Mouse (Mus musculus) liver, embryonic 15.5 days (tissue): ENCODE measurements around the gene Ilf3. TPM values are rescaled to one million over a fixed set of nuclear protein-coding genes. Genes with fewer than 3 reads are reported as not detected.
A peak's percentile ranks its signal among the peaks of the same experiment; 100 is the strongest.
"Not testable (repeated sequence)": the region's sequence is repeated elsewhere in the genome, so short reads cannot be mapped to it uniquely, and the experiment has no call there.

Experiments used
- ATAC-seq: fragments of 200-750 bp; cut with Nextera tagmentation; 2 replicates; pipeline ENCODE4 v1.8.0; 2017; ENCODE audit warnings: moderate number of reproducible peaks, mild to moderate bottlenecking, moderate library complexity; ENCODE audit not compliant: insufficient read depth
- H3K27ac ChIP-seq: fragments of 300-500 bp; sonication (generic); replicated peaks from 2 replicates; pipeline ENCODE4 v1.5.1; 2015; ENCODE audit warnings: mild to moderate bottlenecking, inconsistent platforms
- H3K27me3 ChIP-seq: fragments of 300-500 bp; sonication (generic); 2 replicates; pipeline ENCODE4 v1.6.1; 2015; ENCODE audit warnings: mild to moderate bottlenecking, inconsistent platforms
- H3K36me3 ChIP-seq: fragments of 300-500 bp; sonication (generic); replicated peaks from 2 replicates; pipeline ENCODE4 v1.6.1; 2015; ENCODE audit warnings: moderate library complexity, mild to moderate bottlenecking, inconsistent platforms
- H3K4me1 ChIP-seq: fragments of 300-500 bp; sonication (generic); replicated peaks from 2 replicates; pipeline ENCODE4 v1.6.1; 2015; ENCODE audit warnings: inconsistent platforms
- H3K4me2 ChIP-seq: fragments of 300-500 bp; sonication (generic); 2 replicates; pipeline ENCODE4 v1.6.1; 2015; ENCODE audit warnings: moderate library complexity, mild to moderate bottlenecking, inconsistent platforms
- H3K4me3 ChIP-seq: fragments of 300-500 bp; sonication (generic); replicated peaks from 2 replicates; pipeline ENCODE4 v1.5.1; 2015; ENCODE audit warnings: mild to moderate bottlenecking, inconsistent platforms
- H3K9ac ChIP-seq: fragments of 300-500 bp; sonication (generic); 2 replicates; pipeline ENCODE4 v1.6.1; 2015; ENCODE audit warnings: moderate library complexity, mild to moderate bottlenecking, inconsistent platforms
- H3K9me3 ChIP-seq: fragments of 300-500 bp; sonication (generic); replicated peaks from 2 replicates; pipeline ENCODE4 v1.6.1; 2016; ENCODE audit warnings: inconsistent platforms
- WGBS: fragments of 180-500 bp; shearing (Covaris S2); methylation state at CpG from one replicate; pipeline ENCODE4 v1.1.7; 2015; ENCODE audit warnings: mixed read lengths; ENCODE audit not compliant: insufficient replicate concordance; 5-methylcytosine and 5-hydroxymethylcytosine counted together
- polyA plus RNA-seq: library from polyadenylated mRNA; unstranded; fragments of >200 nt; fragmentation: Nextera tagmentation; extraction: Ambion mirVana; gene quantifications from 2 replicates; pipeline ENCODE4 v1.2.1, GENCODE M21; 2015

The Ilf3 gene
- 38.8 and 42.2 TPM in 2 replicates for polyA plus RNA-seq

GRCm38 (mm10) chr9:21367357-21368111 is at the start of gene Ilf3:
Gene Ilf3 (plus strand): TSS chr9:21367871.
- Histone ChIP-seq H3K27ac (peak within 1 kb of the TSS; percentile 93), H3K9ac (peak within 1 kb of the TSS; percentile 72), H3K27me3 (peaks cover 8% of the 10 kb centered on the region), H3K4me2 (peak within 1 kb of the TSS; percentile 91), H3K4me1 (peaks cover 38% of the 10 kb centered on the region), H3K9me3 (no peaks in the 10 kb centered on the region), H3K36me3 (peaks cover 12% of the 10 kb centered on the region), H3K4me3 (peak within 1 kb of the TSS; percentile 91)
- 1% methylated on average over 66 of the region's 66 CpGs for WGBS
- peak; percentile 88 for ATAC-seq

DNA sequence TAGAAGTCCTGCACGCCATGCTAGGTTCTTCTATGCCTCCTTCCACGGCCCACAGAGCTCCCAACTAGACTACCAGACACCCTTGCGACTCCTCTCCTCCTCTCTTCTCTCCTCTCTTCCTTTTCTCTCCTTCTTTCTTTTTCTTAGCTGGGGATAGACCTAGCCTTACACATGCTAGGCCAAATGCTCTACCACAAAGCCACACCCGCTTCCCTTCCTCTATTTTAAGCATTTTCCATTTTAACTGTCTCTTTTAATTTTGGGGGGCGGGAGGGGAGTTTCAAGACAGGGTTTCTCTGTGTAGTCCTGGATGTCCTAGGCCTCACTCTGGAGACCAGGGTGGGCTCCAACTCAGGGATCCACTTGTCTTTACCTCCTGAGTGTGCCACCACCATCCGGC is 48.9 kb upstream of the Ilf3 start:
- Histone ChIP-seq H3K27ac (no peak overlapping the region), H3K27me3 (no peaks in the 10 kb centered on the region), H3K36me3 (no peaks in the 10 kb centered on the region), H3K9ac (no peak overlapping the region), H3K9me3 (no peaks in the 10 kb centered on the region), H3K4me3 (no peak overlapping the region), H3K4me1 (peaks cover 70% of the 10 kb centered on the region), H3K4me2 (no peak overlapping the region)
- ATAC-seq = no peak
- 54% methylated on average over 6 of the region's 6 CpGs for WGBS

DNA sequence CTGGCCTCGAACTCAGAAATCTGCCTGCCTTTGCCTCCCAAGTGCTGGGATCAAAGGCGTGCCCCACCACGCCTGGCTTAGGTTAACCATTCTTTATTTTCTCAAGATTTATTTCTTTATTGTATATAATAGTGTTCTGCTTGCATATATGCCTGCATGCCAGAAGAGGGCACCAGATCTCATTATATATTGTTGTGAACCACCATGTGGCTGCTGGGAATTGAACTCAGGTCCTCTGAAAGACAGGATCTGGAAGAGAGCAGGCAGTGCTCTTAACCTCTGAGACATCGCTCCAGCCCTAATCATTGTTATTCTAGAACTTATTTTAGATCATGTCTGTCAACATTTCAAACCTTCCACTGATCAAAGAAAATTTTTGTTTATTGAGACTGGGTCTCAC is 48.2 kb upstream of the Ilf3 start:
- ATAC-seq = no peak
- no peaks in the 10 kb centered on the region for H3K9me3 ChIP-seq
- no peak overlapping the region for H3K9ac ChIP-seq
- H3K4me1 ChIP-seq = peaks cover 68% of the 10 kb centered on the region
- WGBS = 91% methylated on average over 4 of the region's 4 CpGs
- no peaks in the 10 kb centered on the region for H3K27me3 ChIP-seq
- 0 out of 2 replicates have a peak overlapping the region, but pooled peaks have one; percentile 5 for H3K27ac ChIP-seq
- no peaks in the 10 kb centered on the region for H3K36me3 ChIP-seq
- no peak overlapping the region for H3K4me2 ChIP-seq
- H3K4me3 ChIP-seq = no peak overlapping the region

GRCm38 (mm10) chr9:21320280-21320618 is 47.4 kb upstream of the Ilf3 start:
- Histone ChIP-seq H3K27me3 (no peaks in the 10 kb centered on the region), H3K9ac (0 out of 2 replicates have a peak overlapping the region, but pooled peaks have one; percentile 68), H3K4me1 (peaks cover 61% of the 10 kb centered on the region), H3K4me2 (peak overlapping the region; percentile 96), H3K27ac (0 out of 2 replicates have a peak overlapping the region, but pooled peaks have one; percentile 86), H3K36me3 (no peaks in the 10 kb centered on the region), H3K9me3 (no peaks in the 10 kb centered on the region), H3K4me3 (peak overlapping the region; percentile 72)
- peak; percentile 25 for ATAC-seq
- WGBS = 33% methylated on average over 4 of the region's 4 CpGs

- under 1% methylated on average over 52 of the region's 52 CpGs for WGBS
- Histone ChIP-seq H3K9me3 (no peaks in the 10 kb centered on the region), H3K27me3 (no peaks in the 10 kb centered on the region), H3K27ac (peak within 1 kb of the TSS; percentile 86), H3K36me3 (no peaks in the 10 kb centered on the region), H3K4me1 (peaks cover 55% of the 10 kb centered on the region), H3K4me3 (peak within 1 kb of the TSS; percentile 72), H3K4me2 (peak within 1 kb of the TSS; percentile 96), H3K9ac (peak within 1 kb of the TSS; percentile 68)
- peak; percentile 87 for ATAC-seq
Observed at GRCm38 (mm10) chr9:21320619-21321512, 46.8 kb upstream of the Ilf3 start, which contains the start of gene Slc44a2. Gene Slc44a2 (plus strand): TSS chr9:21320698.

DNA sequence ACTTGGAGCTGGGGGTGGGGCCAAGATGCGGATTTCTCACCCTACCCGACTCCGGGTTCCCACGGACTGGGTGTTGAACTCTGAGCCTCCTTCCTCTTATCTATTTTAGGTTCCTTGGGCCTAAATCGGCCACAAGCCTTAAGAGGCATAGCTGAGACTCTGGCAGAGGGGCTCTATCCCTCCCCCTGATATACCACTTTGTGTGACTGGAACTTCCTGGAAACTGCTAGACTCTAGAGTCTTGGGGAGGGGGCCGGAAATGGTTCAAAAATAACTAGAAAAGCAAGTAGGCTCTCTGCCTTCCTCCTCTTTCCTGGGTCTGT is 46.2 kb upstream of the Ilf3 start:
- H3K27me3 ChIP-seq = no peaks in the 10 kb centered on the region
- H3K4me3 ChIP-seq = peak overlapping the region; percentile 72
- peak overlapping the region; percentile 68 for H3K9ac ChIP-seq
- peak overlapping the region; percentile 86 for H3K27ac ChIP-seq
- H3K4me2 ChIP-seq = peak overlapping the region; percentile 96
- H3K4me1 ChIP-seq = peaks cover 53% of the 10 kb centered on the region
- ATAC-seq = peak; percentile 52
- 8% methylated on average over 6 of the region's 6 CpGs for WGBS
- no peaks in the 10 kb centered on the region for H3K36me3 ChIP-seq
- no peaks in the 10 kb centered on the region for H3K9me3 ChIP-seq

DNA sequence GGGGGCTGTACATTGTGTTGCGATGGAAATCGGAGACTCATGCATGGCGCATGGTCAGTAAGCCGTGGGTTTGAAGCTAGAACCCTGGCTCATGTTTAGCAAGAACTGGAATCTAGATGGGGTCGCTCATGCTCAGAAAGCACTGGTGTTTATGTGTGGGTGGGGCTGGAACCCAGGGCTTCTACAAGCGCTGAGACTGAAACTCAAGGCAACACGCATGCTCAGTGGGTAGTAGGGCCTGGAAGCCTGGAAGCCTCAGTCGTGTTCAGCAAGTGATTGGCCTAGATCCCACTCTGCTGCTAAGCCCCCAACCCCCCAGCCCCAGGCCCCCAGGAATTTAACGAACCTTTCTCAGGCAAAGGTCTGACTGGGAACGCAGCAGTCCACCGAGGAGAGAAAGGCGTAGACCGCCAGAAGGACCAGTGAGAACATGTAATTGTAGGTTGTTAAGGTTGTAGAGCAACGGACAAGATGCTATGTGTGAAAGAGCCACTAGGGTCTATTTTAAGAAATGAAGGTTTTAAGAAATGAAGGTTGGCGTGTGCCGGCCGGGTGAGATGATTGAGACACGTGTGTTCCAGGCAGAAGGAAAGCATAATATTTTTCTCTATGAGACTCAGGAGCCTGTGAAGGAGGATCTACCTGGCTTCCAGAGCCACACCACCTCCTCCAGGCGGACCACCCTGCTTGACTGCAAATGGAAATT is 45.3 kb upstream of the Ilf3 start:
- Histone ChIP-seq H3K9ac (no peak overlapping the region), H3K4me3 (peak overlapping the region; percentile 72), H3K9me3 (no peaks in the 10 kb centered on the region), H3K27ac (peak overlapping the region; percentile 86; the same call in 1 of the 2 replicates), H3K27me3 (no peaks in the 10 kb centered on the region), H3K36me3 (no peaks in the 10 kb centered on the region), H3K4me1 (peaks cover 57% of the 10 kb centered on the region), H3K4me2 (peak overlapping the region; percentile 96)
- 63% methylated on average over 19 of the region's 19 CpGs for WGBS
- no peak for ATAC-seq

- not testable (repeated sequence) for H3K36me3 ChIP-seq, H3K9me3 ChIP-seq, H3K27ac ChIP-seq, H3K4me3 ChIP-seq, ATAC-seq, H3K27me3 ChIP-seq, H3K9ac ChIP-seq
- Histone ChIP-seq H3K4me2 (peak overlapping the region; percentile 96; the same call in 1 of the 2 replicates), H3K4me1 (peaks cover 61% of the 10 kb centered on the region)
- WGBS = 68% methylated on average over 8 of the region's 8 CpGs
Observed at GRCm38 (mm10) chr9:21322917-21323297, 44.8 kb upstream of the Ilf3 start.

GRCm38 (mm10) chr9:21324269-21324668 is 43.4 kb upstream of the Ilf3 start:
- 40% methylated on average over 11 of the region's 11 CpGs for WGBS
- Histone ChIP-seq H3K4me3 (no peak overlapping the region), H3K9ac (no peak overlapping the region), H3K4me1 (peaks cover 60% of the 10 kb centered on the region), H3K4me2 (no peak overlapping the region), H3K36me3 (no peaks in the 10 kb centered on the region), H3K27ac (no peak overlapping the region), H3K9me3 (no peaks in the 10 kb centered on the region), H3K27me3 (no peaks in the 10 kb centered on the region)
- no peak for ATAC-seq

GRCm38 (mm10) chr9:21327569-21327968 is 40.1 kb upstream of the Ilf3 start:
- H3K27ac ChIP-seq = no peak overlapping the region; the same call in 1 of the 2 replicates
- H3K4me1 ChIP-seq = peaks cover 48% of the 10 kb centered on the region
- H3K4me2 ChIP-seq = no peak overlapping the region
- no peaks in the 10 kb centered on the region for H3K36me3 ChIP-seq
- H3K9ac ChIP-seq = no peak overlapping the region
- no peaks in the 10 kb centered on the region for H3K9me3 ChIP-seq
- H3K4me3 ChIP-seq = no peak overlapping the region
- 23% methylated on average over 3 of the region's 3 CpGs for WGBS
- no peaks in the 10 kb centered on the region for H3K27me3 ChIP-seq
- ATAC-seq = no peak
